Mouse (Mus musculus) central nervous system, embryonic 18 days (tissue): ENCODE data around the gene Olfr250. TPM values are rescaled to one million over a fixed set of nuclear protein-coding genes. Genes with fewer than 3 reads are reported as not detected.

ENCODE experiments used
- polyA plus RNA-seq: library from polyadenylated mRNA; depleted of rRNA; stranded (reverse); fragments of >200 nt; gene quantifications from 2 replicates; pipeline ENCODE4 v1.2.3, GENCODE M21; 2012; rRNA removed

The Olfr250 gene
- polyA plus RNA-seq: not detected in 2 replicates

DNA sequence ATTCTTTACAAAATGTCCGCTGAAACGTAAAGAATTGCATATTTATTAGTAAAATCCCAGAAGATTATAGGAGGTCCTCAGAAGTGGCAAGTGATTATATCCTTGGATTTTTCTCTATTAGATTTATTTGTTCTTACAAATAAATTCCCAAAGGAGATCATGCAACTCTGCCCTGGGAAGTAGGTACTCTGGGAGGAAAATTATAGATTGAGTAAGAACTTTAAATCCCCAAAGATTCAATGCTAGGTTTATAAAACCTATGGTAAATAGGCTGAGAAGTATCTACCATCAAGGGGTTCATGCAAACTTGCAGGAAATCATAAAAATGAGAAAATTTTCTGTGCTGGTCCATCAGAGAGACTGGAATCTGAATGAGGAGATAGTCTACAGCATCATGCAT, at the start of gene Olfr250:
Olfr250 (plus strand) TSS at position 301 of the 400 bp plus-strand sequence.

DNA sequence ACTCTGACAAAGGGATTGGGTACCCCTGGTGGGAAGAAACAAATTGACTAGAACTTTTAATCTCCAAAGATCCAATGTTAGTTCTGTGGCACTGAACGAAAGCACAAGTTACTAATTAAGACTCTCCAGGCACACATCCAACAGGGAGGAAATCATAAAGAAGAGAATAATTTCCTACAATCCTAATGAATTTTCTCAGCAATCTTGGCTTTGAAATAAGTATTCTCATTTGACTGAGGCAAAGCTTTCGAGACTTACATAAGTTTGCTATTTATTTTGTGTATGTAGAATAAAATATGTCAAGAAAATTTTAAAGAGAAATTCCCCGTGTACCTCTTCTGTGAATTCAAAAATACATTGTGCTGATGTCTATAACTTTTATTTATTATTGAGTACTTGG, 37.9 kb upstream of the Olfr250 start, which contains the start of gene Olfr25:
Olfr25 (plus strand) TSS at position 301 of the 400 bp plus-strand sequence.

DNA sequence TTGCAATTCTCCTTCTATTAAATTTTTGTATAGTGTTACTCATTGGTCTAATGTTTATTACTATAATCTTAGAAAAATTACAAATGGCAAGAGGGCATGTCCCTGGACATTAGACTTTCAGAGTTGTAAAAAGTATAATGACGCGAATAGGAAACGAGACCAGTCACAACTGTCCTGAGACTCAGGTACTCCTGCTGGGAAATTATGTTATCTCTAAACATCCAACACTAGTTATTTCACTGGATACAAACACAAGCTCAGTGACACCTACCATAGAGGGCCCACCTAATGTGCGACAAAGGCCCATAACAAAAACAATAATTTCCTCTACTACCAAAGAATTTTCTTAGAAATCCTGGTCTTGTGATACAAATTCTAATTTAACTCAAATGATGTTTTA, 18.6 kb upstream of the Olfr250 start, which contains the start of gene Olfr898:
Olfr898 (plus strand) TSS at position 301 of the 400 bp plus-strand sequence.

DNA sequence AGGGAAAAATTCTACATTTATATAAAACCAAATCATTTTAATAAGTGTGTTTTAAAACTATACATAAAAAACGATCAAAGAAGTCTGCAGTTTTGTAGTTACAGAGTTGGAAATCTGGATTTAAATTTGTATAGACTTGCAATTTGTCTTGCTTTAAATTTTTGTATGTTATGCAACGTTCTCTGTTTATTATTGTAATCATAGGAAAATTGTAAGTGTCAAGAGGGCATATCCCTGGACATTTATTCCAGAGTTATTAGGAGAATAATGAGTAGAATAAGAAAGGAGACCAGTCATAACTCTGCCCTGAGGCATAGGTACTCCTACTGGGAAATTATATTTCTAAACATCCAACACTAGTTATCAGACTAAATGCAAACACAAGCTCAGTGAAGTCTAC, 10.1 kb downstream of the Olfr250 start, which contains the start of gene Olfr251:
Olfr251 (plus strand) TSS at position 301 of the 400 bp plus-strand sequence.

DNA sequence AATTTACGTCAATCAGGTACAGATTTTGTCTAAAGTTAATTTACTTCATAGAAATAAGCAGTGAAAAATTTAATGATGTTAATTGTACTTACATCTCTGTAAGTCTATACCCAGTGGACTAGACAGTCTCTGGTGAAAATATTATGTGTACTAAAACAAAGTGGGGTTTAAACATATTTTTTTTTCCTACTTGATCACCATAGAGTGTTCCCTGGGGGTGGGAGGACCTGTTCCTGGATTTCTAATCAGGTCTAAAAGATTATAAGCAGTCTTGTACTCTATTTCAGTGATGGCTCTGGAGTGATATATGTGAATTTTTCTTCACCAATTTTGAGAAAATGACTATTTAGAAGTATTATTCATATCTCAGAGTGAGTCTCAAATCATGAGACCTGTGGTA, 34.7 kb downstream of the Olfr250 start, which contains the start of gene Olfr147:
Olfr147 (plus strand) TSS at position 301 of the 400 bp plus-strand sequence.

Other genes with a start within 250 kb of the Olfr250 start
- gene Olfr890, start 224.4 kb upstream of the Olfr250 start, polyA plus RNA-seq: not detected in 2 replicates
- gene Olfr891, start 186.1 kb upstream of the Olfr250 start, polyA plus RNA-seq: not detected in 2 replicates
- not detected in 2 replicates for gene Olfr893, start 158.5 kb upstream of the Olfr250 start, polyA plus RNA-seq
- not detected in 2 replicates for gene Olfr894, start 148.8 kb upstream of the Olfr250 start, polyA plus RNA-seq
- not detected in 2 replicates for gene Olfr143, start 114.1 kb upstream of the Olfr250 start, polyA plus RNA-seq
- not detected in 2 replicates for gene Olfr895, start 99.0 kb upstream of the Olfr250 start, polyA plus RNA-seq
- gene Olfr896-ps1, start 75.8 kb upstream of the Olfr250 start, polyA plus RNA-seq: not detected in 2 replicates
- not detected in 2 replicates for gene Olfr25, start 37.8 kb upstream of the Olfr250 start, polyA plus RNA-seq
- not detected in 2 replicates for gene Olfr898, start 18.5 kb upstream of the Olfr250 start, polyA plus RNA-seq
- gene Olfr251, start 10.2 kb downstream of the Olfr250 start, polyA plus RNA-seq: not detected in 2 replicates
- gene Olfr147, start 34.8 kb downstream of the Olfr250 start, polyA plus RNA-seq: not detected in 2 replicates
- gene Olfr901, start 62.6 kb downstream of the Olfr250 start, polyA plus RNA-seq: not detected in 2 replicates
- gene Olfr902, start 80.8 kb downstream of the Olfr250 start, polyA plus RNA-seq: not detected in 2 replicates
- gene Olfr904, start 96.2 kb downstream of the Olfr250 start, polyA plus RNA-seq: not detected in 2 replicates
- gene Olfr905, start 104.2 kb downstream of the Olfr250 start, polyA plus RNA-seq: not detected in 2 replicates
- gene Olfr906, start 120.2 kb downstream of the Olfr250 start, polyA plus RNA-seq: not detected in 2 replicates
- not detected in 2 replicates for gene Olfr907, start 128.9 kb downstream of the Olfr250 start, polyA plus RNA-seq
- gene Olfr911-ps1, start 154.7 kb downstream of the Olfr250 start, polyA plus RNA-seq: not detected in 2 replicates
- not detected in 2 replicates for gene Olfr910, start 171.0 kb downstream of the Olfr250 start, polyA plus RNA-seq
- gene Olfr912, start 213.3 kb downstream of the Olfr250 start, polyA plus RNA-seq: not detected in 2 replicates
- not detected in 2 replicates for gene Olfr913, start 225.9 kb downstream of the Olfr250 start, polyA plus RNA-seq
- not detected in 2 replicates for gene Olfr914, start 238.2 kb downstream of the Olfr250 start, polyA plus RNA-seq